Mouse (Mus musculus): ENCODE measurements around the gene Gmpr2. TPM values are rescaled to one million over a fixed set of nuclear protein-coding genes. Genes with fewer than 3 reads are reported as not detected.

The Gmpr2 gene
- polyA plus RNA-seq, 1 experiment from 2014 or later: 58.0 TPM

GRCm38 (mm10) chr14:55714893-55715292, 43.2 kb downstream of the Gmpr2 start:
- peaks cover 11% of the 10 kb centered on the region for H3K36me3 ChIP-seq (ENCODE audit: control insufficient read depth, insufficient read depth, low read length)
- H3K27me3 ChIP-seq (replicated peaks; ENCODE audit: control insufficient read depth, insufficient read depth, low read length): 0 out of 2 replicates have a peak, but pooled peaks cover 5% of the 10 kb centered on the region
- no peak overlapping the region for H3K4me2 ChIP-seq
- peaks cover 30% of the 10 kb centered on the region for H3K4me1 ChIP-seq (replicated peaks; ENCODE audit: control insufficient read depth, insufficient read depth, low read length)
- WGBS: 40% methylated on average over 6 of the region's 6 CpGs
- ATAC-seq (replicated peaks; ENCODE audit: low FRiP score) (no peak), DNase-seq (ENCODE audit: low spot score) (no peak)
- H3K27ac ChIP-seq (ENCODE audit: low read depth, low read length): no peak overlapping the region
- no peak overlapping the region for H3K4me3 ChIP-seq (ENCODE audit: low read depth, low read length)
- no peak overlapping the region for H3K9ac ChIP-seq (ENCODE audit: low read depth, low read length)
- no peaks in the 10 kb centered on the region for H3K9me3 ChIP-seq (ENCODE audit: control insufficient read depth, low read length)

- Histone ChIP-seq H3K27me3 (replicated peaks; ENCODE audit: control insufficient read depth, insufficient read depth, low read length) (0 out of 2 replicates have a peak, but pooled peaks cover 5% of the 10 kb centered on the region), H3K27ac (ENCODE audit: low read depth, low read length) (no peak overlapping the region), H3K36me3 (ENCODE audit: control insufficient read depth, insufficient read depth, low read length) (peaks cover 11% of the 10 kb centered on the region), H3K4me1 (replicated peaks; ENCODE audit: control insufficient read depth, insufficient read depth, low read length) (peaks cover 27% of the 10 kb centered on the region), H3K4me3 (ENCODE audit: low read depth, low read length) (no peak overlapping the region), H3K4me2 (no peak overlapping the region), H3K9me3 (ENCODE audit: control insufficient read depth, low read length) (no peaks in the 10 kb centered on the region), H3K9ac (ENCODE audit: low read depth, low read length) (no peak overlapping the region)
- 88% methylated on average over 6 of the region's 6 CpGs for WGBS
- ATAC-seq (replicated peaks; ENCODE audit: low FRiP score): no peak
- no peak for DNase-seq (ENCODE audit: low spot score)
Observed at GRCm38 (mm10) chr14:55716271-55716670, 44.5 kb downstream of the Gmpr2 start.

DNA sequence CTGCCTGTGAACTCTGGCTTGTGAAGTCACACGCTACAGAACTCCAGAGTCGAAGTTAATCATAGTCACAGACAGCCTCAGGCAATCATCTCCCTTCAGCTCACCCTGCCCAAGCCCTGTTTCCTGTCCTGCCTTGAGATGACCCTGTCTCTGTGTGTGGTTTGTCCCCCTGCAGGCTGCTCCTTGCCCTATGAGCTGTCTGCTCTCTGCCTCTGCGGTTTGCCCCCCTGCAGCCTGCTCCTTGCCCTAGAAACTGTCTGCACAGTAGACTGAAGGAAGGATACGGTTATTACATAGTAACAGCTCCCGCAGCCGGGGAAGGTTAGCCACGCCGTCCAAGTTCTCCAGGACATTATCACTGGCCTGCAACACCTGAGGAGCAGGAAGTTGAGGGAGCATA, 45.1 kb downstream of the Gmpr2 start:
- no peak overlapping the region for H3K4me3 ChIP-seq (ENCODE audit: low read depth, low read length)
- H3K27ac ChIP-seq (ENCODE audit: low read depth, low read length): no peak overlapping the region
- H3K36me3 ChIP-seq (ENCODE audit: control insufficient read depth, insufficient read depth, low read length): peaks cover 11% of the 10 kb centered on the region
- ATAC-seq (replicated peaks; ENCODE audit: low FRiP score) (no peak), DNase-seq (ENCODE audit: low spot score) (no peak)
- H3K4me2 ChIP-seq: no peak overlapping the region
- peaks cover 25% of the 10 kb centered on the region for H3K4me1 ChIP-seq (replicated peaks; ENCODE audit: control insufficient read depth, insufficient read depth, low read length)
- H3K9ac ChIP-seq (ENCODE audit: low read depth, low read length): no peak overlapping the region
- no peaks in the 10 kb centered on the region for H3K9me3 ChIP-seq (ENCODE audit: control insufficient read depth, low read length)
- 74% methylated on average over 8 of the region's 8 CpGs for WGBS
- H3K27me3 ChIP-seq (replicated peaks; ENCODE audit: control insufficient read depth, insufficient read depth, low read length): 0 out of 2 replicates have a peak, but pooled peaks cover 3% of the 10 kb centered on the region

DNA sequence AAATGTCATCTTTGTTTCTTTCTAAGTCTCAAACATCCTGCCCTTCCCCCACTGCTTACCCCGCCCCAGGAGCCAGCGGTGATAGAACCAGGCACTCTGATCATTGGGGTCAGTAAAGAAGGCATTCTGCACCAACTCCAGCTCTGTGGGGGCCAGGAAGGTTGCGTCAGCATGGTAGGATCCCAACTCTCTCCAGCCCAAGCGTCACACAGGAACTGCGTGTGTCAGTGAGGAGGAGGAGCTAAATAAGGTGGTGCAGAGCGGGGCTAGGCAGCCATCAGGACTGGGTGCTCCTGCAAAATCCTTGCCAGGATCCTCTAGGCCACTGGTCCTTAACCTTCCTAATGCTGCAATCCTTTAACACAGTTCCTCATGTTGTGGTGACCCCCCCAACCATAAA, 48.0 kb downstream of the Gmpr2 start:
- no peak overlapping the region for H3K9ac ChIP-seq (ENCODE audit: low read depth, low read length)
- DNase-seq (ENCODE audit: low spot score): no peak
- no peak for ATAC-seq (replicated peaks; ENCODE audit: low FRiP score)
- WGBS: 87% methylated on average over 6 of the region's 6 CpGs
- no peaks in the 10 kb centered on the region for H3K9me3 ChIP-seq (ENCODE audit: control insufficient read depth, low read length)
- H3K4me3 ChIP-seq (ENCODE audit: low read depth, low read length): no peak overlapping the region
- H3K4me1 ChIP-seq (replicated peaks; ENCODE audit: control insufficient read depth, insufficient read depth, low read length): peaks cover 11% of the 10 kb centered on the region
- H3K36me3 ChIP-seq (ENCODE audit: control insufficient read depth, insufficient read depth, low read length): peaks cover 11% of the 10 kb centered on the region
- H3K27me3 ChIP-seq (replicated peaks; ENCODE audit: control insufficient read depth, insufficient read depth, low read length): no peaks in the 10 kb centered on the region
- H3K4me2 ChIP-seq: no peak overlapping the region
- H3K27ac ChIP-seq (ENCODE audit: low read depth, low read length): no peak overlapping the region

GRCm38 (mm10) chr14:55720666-55721065, 48.9 kb downstream of the Gmpr2 start:
- no peak for ATAC-seq (replicated peaks; ENCODE audit: low FRiP score)
- WGBS: 94% methylated on average over 12 of the region's 12 CpGs

GRCm38 (mm10) chr14:55721076-55721475, 49.3 kb downstream of the Gmpr2 start:
- no peaks in the 10 kb centered on the region for H3K27me3 ChIP-seq (replicated peaks; ENCODE audit: control insufficient read depth, insufficient read depth, low read length)
- H3K36me3 ChIP-seq (ENCODE audit: control insufficient read depth, insufficient read depth, low read length): peaks cover 11% of the 10 kb centered on the region
- ATAC-seq (replicated peaks; ENCODE audit: low FRiP score) (no peak), DNase-seq (ENCODE audit: low spot score) (no peak)
- peak overlapping the region; percentile 89 for H3K4me2 ChIP-seq
- H3K9ac ChIP-seq (ENCODE audit: low read depth, low read length): peak overlapping the region; percentile 76; the same call in 1 of the 2 replicates
- H3K27ac ChIP-seq (ENCODE audit: low read depth, low read length): peak overlapping the region; percentile 76; the same call in 1 of the 2 replicates
- peaks cover 8% of the 10 kb centered on the region for H3K4me1 ChIP-seq (replicated peaks; ENCODE audit: control insufficient read depth, insufficient read depth, low read length)
- 68% methylated on average over 6 of the region's 6 CpGs for WGBS
- H3K9me3 ChIP-seq (ENCODE audit: control insufficient read depth, low read length): no peaks in the 10 kb centered on the region
- peak overlapping the region; percentile 75 for H3K4me3 ChIP-seq (ENCODE audit: low read depth, low read length)

More at GRCm38 (mm10) chr14:55720666-55721065, 48.9 kb downstream of the Gmpr2 start:
- peak overlapping the region; percentile 89 for H3K4me2 ChIP-seq
- peaks cover 8% of the 10 kb centered on the region for H3K4me1 ChIP-seq (replicated peaks; ENCODE audit: control insufficient read depth, insufficient read depth, low read length)
- no peak for DNase-seq (ENCODE audit: low spot score)
- no peak overlapping the region for H3K9ac ChIP-seq (ENCODE audit: low read depth, low read length)
- H3K27ac ChIP-seq (ENCODE audit: low read depth, low read length): no peak overlapping the region
- no peaks in the 10 kb centered on the region for H3K27me3 ChIP-seq (replicated peaks; ENCODE audit: control insufficient read depth, insufficient read depth, low read length)
- H3K9me3 ChIP-seq (ENCODE audit: control insufficient read depth, low read length): no peaks in the 10 kb centered on the region
- no peak overlapping the region for H3K4me3 ChIP-seq (ENCODE audit: low read depth, low read length)
- H3K36me3 ChIP-seq (ENCODE audit: control insufficient read depth, insufficient read depth, low read length): peaks cover 11% of the 10 kb centered on the region

DNA sequence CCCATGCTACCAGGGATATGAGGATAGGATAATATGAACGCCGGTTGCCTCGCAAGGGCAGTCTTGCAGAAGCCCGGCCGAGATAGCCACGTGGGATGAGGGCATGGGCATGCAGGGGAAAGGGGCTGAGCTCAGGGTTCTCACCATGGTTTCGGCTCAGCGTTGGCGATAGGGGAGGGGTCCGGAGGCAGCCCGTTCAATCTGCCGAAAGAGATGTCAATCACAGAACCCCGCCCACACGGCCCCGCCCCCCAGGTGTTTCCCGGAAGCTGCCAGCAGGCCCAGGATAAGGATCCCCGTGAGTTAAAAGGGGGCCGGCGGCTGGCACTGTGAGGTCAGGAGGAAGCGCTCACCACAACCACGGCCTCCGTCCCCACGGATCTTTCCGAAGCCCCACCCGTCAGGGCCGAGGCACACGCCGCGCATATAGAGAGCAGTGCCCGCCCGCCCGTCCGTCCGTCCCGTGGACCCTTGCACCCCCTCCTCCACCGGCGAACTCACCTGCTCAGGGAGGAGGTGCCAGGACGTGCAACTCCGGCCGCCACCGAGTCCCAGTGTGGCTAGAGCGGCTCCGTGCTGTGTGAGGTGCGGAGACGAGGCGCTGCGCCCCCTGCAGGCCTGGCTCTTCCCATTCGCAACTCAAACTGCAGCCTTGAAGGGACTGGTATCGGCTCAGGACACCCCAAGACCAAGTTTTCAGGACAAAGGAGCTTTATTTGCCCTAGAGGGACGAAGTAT, 50.1 kb downstream of the Gmpr2 start, which contains the start of gene Rabggta:
Rabggta (minus strand) TSS at position 564 of the 738 bp plus-strand sequence.
- Histone ChIP-seq H3K27ac (ENCODE audit: low read depth, low read length) (peak within 1 kb of the TSS; percentile 76), H3K9me3 (ENCODE audit: control insufficient read depth, low read length) (no peaks in the 10 kb centered on the region), H3K4me2 (peak within 1 kb of the TSS; percentile 89), H3K4me3 (ENCODE audit: low read depth, low read length) (peak within 1 kb of the TSS; percentile 75), H3K4me1 (replicated peaks; ENCODE audit: control insufficient read depth, insufficient read depth, low read length) (peaks cover 8% of the 10 kb centered on the region), H3K27me3 (replicated peaks; ENCODE audit: control insufficient read depth, insufficient read depth, low read length) (no peaks in the 10 kb centered on the region), H3K9ac (ENCODE audit: low read depth, low read length) (peak within 1 kb of the TSS; percentile 76), H3K36me3 (ENCODE audit: control insufficient read depth, insufficient read depth, low read length) (peaks cover 10% of the 10 kb centered on the region)
- DNase-seq (ENCODE audit: low spot score) (peak; percentile 94), ATAC-seq (replicated peaks; ENCODE audit: low FRiP score) (peak; percentile 94)
- WGBS: under 1% methylated on average over 50 of the region's 50 CpGs

GRCm38 (mm10) chr14:55722438-55722945, 50.8 kb downstream of the Gmpr2 start:
- Histone ChIP-seq H3K27ac (ENCODE audit: low read depth, low read length) (0 out of 2 replicates have a peak overlapping the region, but pooled peaks have one; percentile 2), H3K4me3 (ENCODE audit: low read depth, low read length) (peak overlapping the region; percentile 75), H3K9me3 (ENCODE audit: control insufficient read depth, low read length) (no peaks in the 10 kb centered on the region), H3K36me3 (ENCODE audit: control insufficient read depth, insufficient read depth, low read length) (peaks cover 8% of the 10 kb centered on the region), H3K4me2 (peak overlapping the region; percentile 89), H3K9ac (ENCODE audit: low read depth, low read length) (peak overlapping the region; percentile 20; the same call in 1 of the 2 replicates), H3K27me3 (replicated peaks; ENCODE audit: control insufficient read depth, insufficient read depth, low read length) (no peaks in the 10 kb centered on the region), H3K4me1 (replicated peaks; ENCODE audit: control insufficient read depth, insufficient read depth, low read length) (peaks cover 8% of the 10 kb centered on the region)
- WGBS: 39% methylated on average over 8 of the region's 8 CpGs
- DNase-seq (ENCODE audit: low spot score) (no peak), ATAC-seq (replicated peaks; ENCODE audit: low FRiP score) (no peak; the same call in 1 of the 2 replicates)
